Mouse (Mus musculus): ENCODE results near the gene 9130008F23Rik.

DNA sequence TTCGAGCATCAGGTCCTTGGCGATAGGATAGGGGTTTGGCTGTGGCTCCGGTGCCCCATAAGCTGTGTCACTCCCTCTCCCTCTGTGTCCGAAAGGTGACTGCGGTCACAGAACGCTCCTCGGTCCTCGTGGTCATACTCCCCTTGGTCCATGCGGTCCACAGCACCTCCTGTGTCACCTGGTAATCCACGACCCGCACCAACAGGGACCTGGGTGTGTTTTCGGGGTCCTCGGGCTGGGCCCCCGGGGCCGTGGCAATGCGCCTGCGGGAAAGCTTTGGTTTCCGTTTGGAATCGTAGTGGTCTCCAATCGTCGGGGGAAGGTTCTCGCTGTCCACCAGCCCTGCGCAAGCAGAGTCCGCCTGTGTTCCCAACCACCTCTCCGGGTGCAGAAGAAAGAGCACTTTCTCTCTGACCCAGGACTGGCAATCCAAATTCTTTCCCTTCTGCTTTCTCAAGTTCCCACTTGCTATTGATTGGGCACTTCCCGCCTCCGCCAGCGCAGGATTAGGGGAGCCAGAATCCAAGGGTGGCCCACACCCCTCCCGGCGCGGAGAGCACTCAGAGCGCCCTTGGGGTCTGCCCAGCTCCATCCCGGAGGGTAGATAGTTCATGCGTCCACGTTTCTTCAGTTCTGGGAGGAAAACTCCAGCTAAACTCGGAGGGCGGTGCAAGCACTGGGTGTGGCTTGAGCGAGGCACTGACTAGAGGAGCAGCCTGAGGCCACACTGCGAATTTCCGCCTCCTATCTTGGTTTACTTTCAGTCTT is at the start of gene 9130008F23Rik:
- no peak for TF ChIP-seq CTCF (IDR thresholded peaks at IDR 0.05; ENCODE audit: low read depth, low read length)
- no peak for TF ChIP-seq TAL1 (conservative IDR thresholded peaks at IDR 0.05; ENCODE audit: low read depth, low read length)

Data from G1E (cell line).